Mouse (Mus musculus) naive thymus-derived CD4-positive, alpha-beta T cell, adult 2 months (primary cell): ENCODE measurements around the gene Dlg5.

Source experiments
- DNase-seq: peaks from one replicate; pipeline ENCODE4 v3.0.0-alpha.2; 2011; ENCODE audit warnings: low read depth

Dlg5 gene

GRCm38 (mm10) chr14:24234411-24234810, 11.3 kb downstream of the Dlg5 start:
- no peak for DNase-seq

GRCm38 (mm10) chr14:24232641-24233633, 12.8 kb downstream of the Dlg5 start:
- no peak for DNase-seq

GRCm38 (mm10) chr14:24228549-24228948, 17.2 kb downstream of the Dlg5 start:
- no peak for DNase-seq

GRCm38 (mm10) chr14:24227015-24227414, 18.7 kb downstream of the Dlg5 start:
- DNase-seq, result no peak

- DNase-seq, result no peak
Measured at GRCm38 (mm10) chr14:24226344-24226743, 19.4 kb downstream of the Dlg5 start.

GRCm38 (mm10) chr14:24222759-24223158, 23.0 kb downstream of the Dlg5 start:
- no peak for DNase-seq

- no peak for DNase-seq
Measured at GRCm38 (mm10) chr14:24222273-24222672, 23.4 kb downstream of the Dlg5 start.

- no peak for DNase-seq
Measured at GRCm38 (mm10) chr14:24217362-24217722, 28.4 kb downstream of the Dlg5 start.

- no peak for DNase-seq
Measured at GRCm38 (mm10) chr14:24216678-24217361, 28.9 kb downstream of the Dlg5 start.

GRCm38 (mm10) chr14:24216064-24216463, 29.7 kb downstream of the Dlg5 start:
- no peak for DNase-seq

GRCm38 (mm10) chr14:24214436-24214835, 31.3 kb downstream of the Dlg5 start:
- no peak for DNase-seq

- DNase-seq, result peak; percentile 6
Measured at GRCm38 (mm10) chr14:24213336-24213735, 32.4 kb downstream of the Dlg5 start.

GRCm38 (mm10) chr14:24212861-24213260, 32.9 kb downstream of the Dlg5 start:
- DNase-seq, result no peak

GRCm38 (mm10) chr14:24207360-24207752, 38.4 kb downstream of the Dlg5 start:
- no peak for DNase-seq

GRCm38 (mm10) chr14:24206736-24207359, 38.9 kb downstream of the Dlg5 start:
- DNase-seq, result no peak

- no peak for DNase-seq
Measured at GRCm38 (mm10) chr14:24206314-24206713, 39.4 kb downstream of the Dlg5 start.

- DNase-seq, result no peak
Measured at GRCm38 (mm10) chr14:24205281-24205871, 40.3 kb downstream of the Dlg5 start.

GRCm38 (mm10) chr14:24203210-24203609, 42.5 kb downstream of the Dlg5 start:
- DNase-seq, result no peak

- DNase-seq, result no peak
Measured at GRCm38 (mm10) chr14:24200771-24201170, 44.9 kb downstream of the Dlg5 start.

- no peak for DNase-seq
Measured at GRCm38 (mm10) chr14:24199732-24200131, 46.0 kb downstream of the Dlg5 start.

GRCm38 (mm10) chr14:24197865-24198264, 47.9 kb downstream of the Dlg5 start:
- no peak for DNase-seq

GRCm38 (mm10) chr14:24196947-24197346, 48.8 kb downstream of the Dlg5 start:
- DNase-seq, result no peak
